Mouse (Mus musculus) fat pad, adult 2 months (tissue): Measurements from ENCODE around the gene Grid1.

Experiments
- DNase-seq: peaks from one replicate; pipeline ENCODE4 v3.0.0-alpha.2; 2011; ENCODE audit warnings: low read depth, low spot score; ENCODE audit errors: extremely low read depth

The Grid1 gene

GRCm38 (mm10) chr14:35110928-35111327, 291.0 kb downstream of the Grid1 start:
- no peak for DNase-seq

- no peak for DNase-seq
Measured at GRCm38 (mm10) chr14:35112327-35113275, 292.7 kb downstream of the Grid1 start.

- DNase-seq = no peak
Measured at GRCm38 (mm10) chr14:35113276-35113645, 293.4 kb downstream of the Grid1 start.

- no peak for DNase-seq
Measured at GRCm38 (mm10) chr14:35115913-35116312, 296.0 kb downstream of the Grid1 start.

- no peak for DNase-seq
Measured at GRCm38 (mm10) chr14:35120089-35120488, 300.2 kb downstream of the Grid1 start.

- no peak for DNase-seq
Measured at GRCm38 (mm10) chr14:35120905-35121304, 301.0 kb downstream of the Grid1 start.

GRCm38 (mm10) chr14:35122111-35122510, 302.2 kb downstream of the Grid1 start:
- DNase-seq = no peak

GRCm38 (mm10) chr14:35123260-35123875, 303.5 kb downstream of the Grid1 start:
- DNase-seq = no peak

- DNase-seq = no peak
Measured at GRCm38 (mm10) chr14:35127616-35128015, 307.7 kb downstream of the Grid1 start.

GRCm38 (mm10) chr14:35135056-35135455, 315.1 kb downstream of the Grid1 start:
- no peak for DNase-seq

GRCm38 (mm10) chr14:35138069-35138468, 318.2 kb downstream of the Grid1 start:
- DNase-seq = no peak

GRCm38 (mm10) chr14:35139824-35140223, 319.9 kb downstream of the Grid1 start:
- DNase-seq = no peak

- no peak for DNase-seq
Measured at GRCm38 (mm10) chr14:35152450-35152849, 332.5 kb downstream of the Grid1 start.

- DNase-seq = no peak
Measured at GRCm38 (mm10) chr14:35153701-35154277, 333.9 kb downstream of the Grid1 start.

- no peak for DNase-seq
Measured at GRCm38 (mm10) chr14:35154364-35154763, 334.5 kb downstream of the Grid1 start.

GRCm38 (mm10) chr14:35157069-35157655, 337.3 kb downstream of the Grid1 start:
- no peak for DNase-seq

GRCm38 (mm10) chr14:35159296-35159695, 339.4 kb downstream of the Grid1 start:
- DNase-seq = no peak

- DNase-seq = no peak
Measured at GRCm38 (mm10) chr14:35167451-35167850, 347.5 kb downstream of the Grid1 start.

GRCm38 (mm10) chr14:35173861-35174260, 354.0 kb downstream of the Grid1 start:
- DNase-seq = no peak

GRCm38 (mm10) chr14:35176021-35176420, 356.1 kb downstream of the Grid1 start:
- no peak for DNase-seq

- no peak for DNase-seq
Measured at GRCm38 (mm10) chr14:35179076-35179475, 359.2 kb downstream of the Grid1 start.
